7 mouse cellular contexts compared by ENCODE assay signal in the genomic region with DNA sequence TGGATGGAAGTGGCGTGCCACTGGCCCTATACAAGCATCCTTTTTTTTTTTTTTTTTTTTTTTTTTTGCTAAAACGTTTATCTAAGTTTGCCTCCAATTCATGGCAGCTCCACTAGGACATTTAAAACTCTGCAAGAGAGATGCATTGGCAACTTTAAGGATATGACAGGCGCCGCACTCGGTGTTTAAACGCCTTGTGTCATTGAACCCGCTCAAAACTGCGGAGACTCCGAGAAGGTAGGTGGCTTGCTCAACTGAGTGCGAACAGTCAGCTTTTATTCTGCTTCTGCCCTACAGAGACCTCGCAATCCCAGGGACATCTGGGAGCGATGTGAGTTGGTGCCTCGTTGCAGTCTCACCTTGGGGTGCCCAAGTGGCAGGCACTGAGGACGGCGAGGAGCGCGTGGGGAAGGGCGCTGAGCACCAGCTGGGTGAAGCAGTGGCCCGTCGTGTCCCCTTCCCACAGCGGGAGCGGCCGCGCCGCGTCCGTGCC. TPM values are rescaled to one million over a fixed set of nuclear protein-coding genes. Genes with fewer than 3 reads are reported as not detected.
DNase-seq lines count a peak whose midpoint lies in the region; ATAC-seq and TF ChIP-seq lines count a peak whose summit lies in the region.

No protein-coding gene starts in this region.

- no peak for DNase-seq in lung, postnatal 0 days (ENCODE audit: low spot score)
- no peak for DNase-seq in lung, adult 18-20 months
- DNase-seq in limb, embryonic 10.5 days (ENCODE audit: low spot score): no peak
- DNase-seq in natural killer cell, adult 2 months (ENCODE audit: low spot score in 2 of 2): no peak
- DNase-seq in urinary bladder, postnatal 10 days (ENCODE audit: low spot score): no peak

- H3K36me3 ChIP-seq in lung, postnatal 0 days (ENCODE audit: insufficient read depth, low read length): no peaks in the 10 kb centered on the region
- peaks cover 11% of the 10 kb centered on the region; the same call in 1 of the 2 replicates for H3K36me3 ChIP-seq in embryonic facial prominence, embryonic 15.5 days
- H3K36me3 ChIP-seq in limb, embryonic 10.5 days: peaks cover 17% of the 10 kb centered on the region
- peaks cover 5% of the 10 kb centered on the region; the same call in 1 of the 2 replicates for H3K36me3 ChIP-seq in stomach, embryonic 14.5 days (ENCODE audit: control insufficient read depth, insufficient read depth, low read length)

- TF ChIP-seq EP300 in lung, postnatal 0 days (IDR thresholded peaks at IDR 0.05): no peak

- WGBS in lung, postnatal 0 days: 2% methylated on average over 26 of the region's 27 CpGs
- WGBS in embryonic facial prominence, embryonic 15.5 days: 2% methylated on average over 27 of the region's 27 CpGs
- 5% methylated on average over 27 of the region's 27 CpGs for WGBS in limb, embryonic 10.5 days
- WGBS in stomach, embryonic 14.5 days: 3% methylated on average over 24 of the region's 27 CpGs

- no peak for ATAC-seq in lung, postnatal 0 days
- ATAC-seq in embryonic facial prominence, embryonic 15.5 days (ENCODE audit: insufficient number of reproducible peaks, low FRiP score, low TSS enrichment, low read depth): no peak
- ATAC-seq in stomach, embryonic 14.5 days (ENCODE audit: insufficient number of reproducible peaks, insufficient read depth, low FRiP score, low read depth): no peak

- H3K4me2 ChIP-seq in lung, postnatal 0 days (replicated peaks; ENCODE audit: low read depth, low read length): peak overlapping the region; percentile 85
- peak overlapping the region; percentile 82 for H3K4me2 ChIP-seq in embryonic facial prominence, embryonic 15.5 days (replicated peaks)
- H3K4me2 ChIP-seq in stomach, embryonic 14.5 days (replicated peaks; ENCODE audit: low read depth, low read length): peak overlapping the region; percentile 89

- TF ChIP-seq CTCF in lung, postnatal 0 days (IDR thresholded peaks at IDR 0.05): no peak

- no peaks in the 10 kb centered on the region for H3K27me3 ChIP-seq in lung, postnatal 0 days (replicated peaks; ENCODE audit: insufficient read depth, low read length)
- no peaks in the 10 kb centered on the region for H3K27me3 ChIP-seq in embryonic facial prominence, embryonic 15.5 days
- no peaks in the 10 kb centered on the region for H3K27me3 ChIP-seq in limb, embryonic 10.5 days (ENCODE audit: low read depth, poor library complexity, severe bottlenecking)
- H3K27me3 ChIP-seq in stomach, embryonic 14.5 days (ENCODE audit: control insufficient read depth, insufficient read depth, low read length): no peaks in the 10 kb centered on the region

- H3K27ac ChIP-seq in lung, postnatal 0 days (ENCODE audit: low read length): peak overlapping the region; percentile 86
- peak overlapping the region; percentile 96 for H3K27ac ChIP-seq in embryonic facial prominence, embryonic 15.5 days (replicated peaks)
- H3K27ac ChIP-seq in limb, embryonic 10.5 days: peak overlapping the region; percentile 90
- H3K27ac ChIP-seq in stomach, embryonic 14.5 days (ENCODE audit: low read length): peak overlapping the region; percentile 95

- no peaks in the 10 kb centered on the region for H3K9me3 ChIP-seq in lung, postnatal 0 days (ENCODE audit: low read length)
- H3K9me3 ChIP-seq in embryonic facial prominence, embryonic 15.5 days (replicated peaks): no peaks in the 10 kb centered on the region
- no peaks in the 10 kb centered on the region for H3K9me3 ChIP-seq in limb, embryonic 10.5 days (replicated peaks)
- H3K9me3 ChIP-seq in stomach, embryonic 14.5 days (ENCODE audit: control insufficient read depth, low read depth, low read length): no peaks in the 10 kb centered on the region

- H3K4me3 ChIP-seq in lung, postnatal 0 days (ENCODE audit: low read depth, low read length): peak overlapping the region; percentile 77
- peak overlapping the region; percentile 79 for H3K4me3 ChIP-seq in embryonic facial prominence, embryonic 15.5 days (replicated peaks)
- peak overlapping the region; percentile 83 for H3K4me3 ChIP-seq in limb, embryonic 10.5 days
- peak overlapping the region; percentile 56 for H3K4me3 ChIP-seq in stomach, embryonic 14.5 days (ENCODE audit: low read depth, low read length)

- no peaks in the 10 kb centered on the region for H3K4me1 ChIP-seq in lung, postnatal 0 days (ENCODE audit: insufficient read depth, low read depth, low read length)
- peaks cover 8% of the 10 kb centered on the region; the same call in 1 of the 2 replicates for H3K4me1 ChIP-seq in embryonic facial prominence, embryonic 15.5 days
- H3K4me1 ChIP-seq in limb, embryonic 10.5 days: peaks cover 12% of the 10 kb centered on the region
- peaks cover 7% of the 10 kb centered on the region; the same call in 1 of the 2 replicates for H3K4me1 ChIP-seq in stomach, embryonic 14.5 days (ENCODE audit: control insufficient read depth, insufficient read depth, low read length)

- peak overlapping the region; percentile 66 for H3K9ac ChIP-seq in lung, postnatal 0 days (replicated peaks; ENCODE audit: low read depth)
- peak overlapping the region; percentile 74 for H3K9ac ChIP-seq in embryonic facial prominence, embryonic 15.5 days
- H3K9ac ChIP-seq in stomach, embryonic 14.5 days (replicated peaks; ENCODE audit: low read depth, low read length): peak overlapping the region; percentile 67

RNA-seq across cellular contexts. Expression of gene Abcc10, which starts 0.7 kb away (rescaled TPM):
- 3.4 and 3.8 TPM in 2 replicates for polyA plus RNA-seq in lung, postnatal 0 days (2015; fragmentation: Nextera tagmentation; extraction: Ambion mirVana)
- polyA plus RNA-seq in embryonic facial prominence, embryonic 15.5 days (2015; fragmentation: Nextera tagmentation; extraction: Ambion mirVana): 5.8 and 6.7 TPM in 2 replicates
- polyA plus RNA-seq in limb, embryonic 10.5 days (2016; fragmentation: Nextera tagmentation; extraction: Ambion mirVana): 4.5 and 5.7 TPM in 2 replicates
- polyA plus RNA-seq in stomach, embryonic 14.5 days (2014; fragmentation: Nextera tagmentation; extraction: Ambion mirVana): 4.6 and 4.9 TPM in 2 replicates

RNA-seq across cellular contexts. Expression of gene Dlk2, which starts 30.2 kb away (rescaled TPM):
- 1.3 TPM in 2 replicates for polyA plus RNA-seq in lung, postnatal 0 days (2015; fragmentation: Nextera tagmentation; extraction: Ambion mirVana)
- 16.6 and 16.8 TPM in 2 replicates for polyA plus RNA-seq in embryonic facial prominence, embryonic 15.5 days (2015; fragmentation: Nextera tagmentation; extraction: Ambion mirVana)
- 0.65 and 1.3 TPM in 2 replicates for polyA plus RNA-seq in limb, embryonic 10.5 days (2016; fragmentation: Nextera tagmentation; extraction: Ambion mirVana)
- polyA plus RNA-seq in stomach, embryonic 14.5 days (2014; fragmentation: Nextera tagmentation; extraction: Ambion mirVana): 2.8 and 3.9 TPM in 2 replicates

RNA-seq across cellular contexts. Expression of gene Tjap1, which starts 44.6 kb away (rescaled TPM):
- 21.0 and 22.8 TPM in 2 replicates for polyA plus RNA-seq in lung, postnatal 0 days (2015; fragmentation: Nextera tagmentation; extraction: Ambion mirVana)
- 56.0 and 64.0 TPM in 2 replicates for polyA plus RNA-seq in embryonic facial prominence, embryonic 15.5 days (2015; fragmentation: Nextera tagmentation; extraction: Ambion mirVana)
- polyA plus RNA-seq in limb, embryonic 10.5 days (2016; fragmentation: Nextera tagmentation; extraction: Ambion mirVana): 60.3 and 61.2 TPM in 2 replicates
- polyA plus RNA-seq in stomach, embryonic 14.5 days (2014; fragmentation: Nextera tagmentation; extraction: Ambion mirVana): 46.4 and 48.8 TPM in 2 replicates

RNA-seq across cellular contexts. Expression of gene Zfp318, which starts 56.1 kb away (rescaled TPM):
- 5.8 and 6.3 TPM in 2 replicates for polyA plus RNA-seq in lung, postnatal 0 days (2015; fragmentation: Nextera tagmentation; extraction: Ambion mirVana)
- polyA plus RNA-seq in embryonic facial prominence, embryonic 15.5 days (2015; fragmentation: Nextera tagmentation; extraction: Ambion mirVana): 10.7 and 11.9 TPM in 2 replicates
- polyA plus RNA-seq in limb, embryonic 10.5 days (2016; fragmentation: Nextera tagmentation; extraction: Ambion mirVana): 7.9 and 9.4 TPM in 2 replicates
- polyA plus RNA-seq in stomach, embryonic 14.5 days (2014; fragmentation: Nextera tagmentation; extraction: Ambion mirVana): 12.7 and 16.5 TPM in 2 replicates
